Mouse (Mus musculus) megakaryocyte, embryonic 14.5 days (primary cell): ENCODE data around the gene Igsf23. TPM values are rescaled to one million over a fixed set of nuclear protein-coding genes. Genes with fewer than 3 reads are reported as not detected.

Experiments
- H3K27me3 ChIP-seq: replicated peaks from 2 replicates; pipeline ENCODE3; 2012; ENCODE audit warnings: inconsistent platforms
- H3K36me3 ChIP-seq: replicated peaks from 2 replicates; pipeline ENCODE3; 2012; ENCODE audit warnings: low read length, inconsistent platforms, mixed read lengths
- H3K4me1 ChIP-seq: 2 replicates; pipeline ENCODE4 v1.6.1; 2012; ENCODE audit warnings: inconsistent platforms
- H3K4me3 ChIP-seq: replicated peaks from 2 replicates; pipeline ENCODE3; 2012; ENCODE audit warnings: moderate library complexity, mild to moderate bottlenecking, inconsistent platforms
- H3K9me3 ChIP-seq: 2 replicates; pipeline ENCODE4 v1.6.1; 2012; ENCODE audit warnings: inconsistent platforms
- FLI1 ChIP-seq: IDR thresholded peaks from 2 replicates; pipeline ENCODE4 v1.6.1; 2012; ENCODE audit warnings: low read length, inconsistent platforms, mixed read lengths
- GATA1 ChIP-seq: IDR thresholded peaks from 3 replicates; pipeline ENCODE4 v1.6.1; 2012; ENCODE audit warnings: mixed read lengths, low read length, inconsistent platforms, borderline replicate concordance
- polyA plus RNA-seq: library from polyadenylated mRNA; stranded (reverse); fragments of >175 nt; gene quantifications from 2 replicates; pipeline ENCODE4 v1.2.3, GENCODE M21; 2012; ENCODE audit warnings: low replicate concordance; ENCODE audit not compliant: insufficient read depth

Igsf23 gene
- polyA plus RNA-seq, 1 experiment = not detected

DNA sequence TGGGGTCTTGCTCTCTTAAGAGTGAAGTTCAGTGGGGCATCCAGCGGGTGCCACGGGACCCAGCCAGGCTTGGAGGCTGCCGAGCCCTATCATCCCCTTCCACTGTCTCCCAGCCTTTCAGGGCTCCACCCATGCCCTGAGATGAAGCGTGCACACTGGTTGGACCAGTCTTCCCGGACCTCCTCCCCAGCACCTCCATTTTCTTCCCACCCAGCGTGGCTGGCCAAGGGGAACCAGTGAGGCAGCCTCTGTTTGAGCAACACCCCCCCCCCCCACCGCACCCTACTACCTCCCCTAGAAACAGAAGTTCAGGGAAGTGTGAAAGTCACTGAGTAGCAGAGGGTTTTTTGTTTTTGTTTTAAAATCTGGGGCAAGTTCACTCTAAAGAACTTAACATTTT, 62.7 kb downstream of the Igsf23 start, which contains the start of gene Ceacam19:
Gene Ceacam19 (minus strand): TSS at position 117 of the 400 bp plus-strand sequence.
- peaks cover 26% of the 10 kb centered on the region for H3K27me3 ChIP-seq
- H3K36me3 ChIP-seq = no peaks in the 10 kb centered on the region
- no peaks in the 10 kb centered on the region for H3K9me3 ChIP-seq
- H3K4me3 ChIP-seq = no peak within 1 kb of the TSS
- no peaks in the 10 kb centered on the region for H3K4me1 ChIP-seq
- TF ChIP-seq FLI1 (no peak), GATA1 (no peak)

Other genes with a start within 250 kb of the Igsf23 start
- 129 and 184 TPM in 2 replicates for gene Tomm40, start 235.3 kb downstream of the Igsf23 start, polyA plus RNA-seq
- gene Nectin2, start 200.3 kb downstream of the Igsf23 start, polyA plus RNA-seq = 4.0 and 6.8 TPM in 2 replicates
- gene Bcam, start 179.7 kb downstream of the Igsf23 start, polyA plus RNA-seq = 0.58 and 1.6 TPM in 2 replicates
- gene Cblc, start 153.9 kb downstream of the Igsf23 start, polyA plus RNA-seq = not detected in 2 replicates
- 183 and 210 TPM in 2 replicates for gene Bcl3, start 128.0 kb downstream of the Igsf23 start, polyA plus RNA-seq
- 0.12 TPM in 1 of 2 replicates, not detected in the other for gene Gm19345, start 98.8 kb downstream of the Igsf23 start, polyA plus RNA-seq
- gene Ceacam16, start 89.5 kb downstream of the Igsf23 start, polyA plus RNA-seq = 2.0 and 6.1 TPM in 2 replicates
- gene Ceacam19, start 62.8 kb downstream of the Igsf23 start, polyA plus RNA-seq = not detected in 2 replicates
- gene Pvr, start 29.6 kb downstream of the Igsf23 start, polyA plus RNA-seq = 0.34 TPM in 1 of 2 replicates, not detected in the other
- gene Ceacam20, start 14.7 kb upstream of the Igsf23 start, polyA plus RNA-seq = not detected in 2 replicates
- not detected in 2 replicates for gene Nlrp9b, start 40.7 kb upstream of the Igsf23 start, polyA plus RNA-seq
- gene Vmn1r91, start 148.9 kb upstream of the Igsf23 start, polyA plus RNA-seq = not detected in 2 replicates
- not detected in 2 replicates for gene Gm16442, start 171.8 kb upstream of the Igsf23 start, polyA plus RNA-seq
- gene Vmn1r93, start 188.3 kb upstream of the Igsf23 start, polyA plus RNA-seq = not detected in 2 replicates
- not detected in 2 replicates for gene Vmn1r94, start 217.6 kb upstream of the Igsf23 start, polyA plus RNA-seq
- gene Vmn1r95, start 243.0 kb upstream of the Igsf23 start, polyA plus RNA-seq = not detected in 2 replicates